Mouse (Mus musculus): ENCODE results near the gene Pim3. TPM values are rescaled to one million over a fixed set of nuclear protein-coding genes. Genes with fewer than 3 reads are reported as not detected.

Gene Pim3
- polyA plus RNA-seq, 2 experiments = 3.1 to 8.5 TPM

GRCm38 (mm10) chr15:88856613-88857012 is 5.4 kb upstream of the Pim3 start:
- Histone ChIP-seq H3K4me2 (ENCODE audit: low read depth) (no peak overlapping the region), H3K4me1 (replicated peaks; ENCODE audit: control insufficient read depth in 2 of 2, insufficient read depth in 2 of 2, low read length in 1 of 2) (peaks cover 3 to 7% of the 10 kb centered on the region in 2 experiments; a peak in 3 of 4 replicates), H3K27me3 (ENCODE audit: control insufficient read depth, insufficient read depth, low read length) (no peaks in the 10 kb centered on the region), H3K9me3 (ENCODE audit: control insufficient read depth, low read length) (no peaks in the 10 kb centered on the region), H3K9ac (replicated peaks) (no peak overlapping the region), H3K36me3 (replicated peaks; ENCODE audit: control insufficient read depth, insufficient read depth, low read depth) (no peaks in the 10 kb centered on the region), H3K4me3 (ENCODE audit: insufficient read depth in 1 of 2, low read depth in 2 of 2, low read length in 2 of 2) (no peak overlapping the region), H3K27ac (no peak overlapping the region)
- TF ChIP-seq CTCF (IDR thresholded peaks at IDR 0.05; ENCODE audit: low read depth) (no peak), EP300 (IDR thresholded peaks at IDR 0.05; ENCODE audit: low read depth) (no peak)
- WGBS (ENCODE audit: insufficient replicate concordance) = 59% methylated on average over 5 of the region's 5 CpGs
- ATAC-seq (ENCODE audit: insufficient read depth) (no peak), DNase-seq (ENCODE audit: low read depth in 3 of 3, low spot score in 3 of 3) (no peak)

- Histone ChIP-seq H3K4me3 (ENCODE audit: insufficient read depth in 1 of 2, low read depth in 2 of 2, low read length in 2 of 2) (no peak overlapping the region), H3K9me3 (ENCODE audit: control insufficient read depth, low read length) (no peaks in the 10 kb centered on the region), H3K27ac (no peak overlapping the region), H3K36me3 (replicated peaks; ENCODE audit: control insufficient read depth, insufficient read depth, low read depth) (no peaks in the 10 kb centered on the region), H3K27me3 (ENCODE audit: control insufficient read depth, insufficient read depth, low read length) (no peaks in the 10 kb centered on the region), H3K4me2 (ENCODE audit: low read depth) (no peak overlapping the region), H3K4me1 (replicated peaks; ENCODE audit: control insufficient read depth in 2 of 2, insufficient read depth in 2 of 2, low read length in 1 of 2) (peaks cover 3 to 8% of the 10 kb centered on the region in 2 experiments; a peak in 3 of 4 replicates), H3K9ac (replicated peaks) (no peak overlapping the region)
- ATAC-seq (ENCODE audit: insufficient read depth) (no peak), DNase-seq (ENCODE audit: low read depth in 3 of 3, low spot score in 3 of 3) (no peak)
- WGBS (ENCODE audit: insufficient replicate concordance) = 77% methylated on average over 7 of the region's 7 CpGs
- TF ChIP-seq CTCF (IDR thresholded peaks at IDR 0.05; ENCODE audit: low read depth) = no peak
- no peak for TF ChIP-seq EP300 (IDR thresholded peaks at IDR 0.05; ENCODE audit: low read depth)
Observed at GRCm38 (mm10) chr15:88857361-88857760, 4.6 kb upstream of the Pim3 start.

GRCm38 (mm10) chr15:88858141-88858541 is 3.8 kb upstream of the Pim3 start:
- ATAC-seq (ENCODE audit: insufficient read depth) (no peak), DNase-seq (ENCODE audit: low read depth in 3 of 3, low spot score in 3 of 3) (no peak)
- no peaks in the 10 kb centered on the region for H3K36me3 ChIP-seq (replicated peaks; ENCODE audit: control insufficient read depth, insufficient read depth, low read depth)
- 75% methylated on average over 3 of the region's 3 CpGs for WGBS (ENCODE audit: insufficient replicate concordance)
- H3K9ac ChIP-seq (replicated peaks) = no peak overlapping the region
- H3K27me3 ChIP-seq (ENCODE audit: control insufficient read depth, insufficient read depth, low read length) = no peaks in the 10 kb centered on the region
- no peak for TF ChIP-seq CTCF (IDR thresholded peaks at IDR 0.05; ENCODE audit: low read depth)
- no peak for TF ChIP-seq EP300 (IDR thresholded peaks at IDR 0.05; ENCODE audit: low read depth)
- H3K4me3 ChIP-seq (ENCODE audit: insufficient read depth in 1 of 2, low read depth in 2 of 2, low read length in 2 of 2) = no peak overlapping the region
- no peak overlapping the region for H3K27ac ChIP-seq
- no peak overlapping the region for H3K4me2 ChIP-seq (ENCODE audit: low read depth)
- peaks cover 7 to 8% of the 10 kb centered on the region in 2 experiments for H3K4me1 ChIP-seq (replicated peaks; ENCODE audit: control insufficient read depth in 2 of 2, insufficient read depth in 2 of 2, low read length in 1 of 2)
- no peaks in the 10 kb centered on the region for H3K9me3 ChIP-seq (ENCODE audit: control insufficient read depth, low read length)

- no peak overlapping the region for H3K9ac ChIP-seq (replicated peaks)
- 56% methylated on average over 2 of the region's 2 CpGs for WGBS (ENCODE audit: insufficient replicate concordance)
- no peak overlapping the region for H3K4me2 ChIP-seq (ENCODE audit: low read depth)
- H3K4me3 ChIP-seq (ENCODE audit: insufficient read depth in 1 of 2, low read depth in 2 of 2, low read length in 2 of 2) = no peak overlapping the region
- no peaks in the 10 kb centered on the region for H3K27me3 ChIP-seq (ENCODE audit: control insufficient read depth, insufficient read depth, low read length)
- DNase-seq (ENCODE audit: low read depth in 3 of 3, low spot score in 3 of 3) (no peak), ATAC-seq (ENCODE audit: insufficient read depth) (no peak)
- H3K36me3 ChIP-seq (replicated peaks; ENCODE audit: control insufficient read depth, insufficient read depth, low read depth) = no peaks in the 10 kb centered on the region
- H3K9me3 ChIP-seq (ENCODE audit: control insufficient read depth, low read length) = no peaks in the 10 kb centered on the region
- H3K27ac ChIP-seq = no peak overlapping the region
- peaks cover 7 to 8% of the 10 kb centered on the region in 2 experiments for H3K4me1 ChIP-seq (replicated peaks; ENCODE audit: control insufficient read depth in 2 of 2, insufficient read depth in 2 of 2, low read length in 1 of 2)
- TF ChIP-seq EP300 (IDR thresholded peaks at IDR 0.05; ENCODE audit: low read depth) (no peak), CTCF (IDR thresholded peaks at IDR 0.05; ENCODE audit: low read depth) (no peak)
Observed at GRCm38 (mm10) chr15:88858707-88859106, 3.3 kb upstream of the Pim3 start.

GRCm38 (mm10) chr15:88859206-88859970 is 2.6 kb upstream of the Pim3 start:
- H3K9me3 ChIP-seq (ENCODE audit: control insufficient read depth, low read length) = no peaks in the 10 kb centered on the region
- peaks cover 7 to 11% of the 10 kb centered on the region in 2 experiments for H3K4me1 ChIP-seq (replicated peaks; ENCODE audit: control insufficient read depth in 2 of 2, insufficient read depth in 2 of 2, low read length in 1 of 2)
- no peaks in the 10 kb centered on the region for H3K27me3 ChIP-seq (ENCODE audit: control insufficient read depth, insufficient read depth, low read length)
- no peak for DNase-seq (ENCODE audit: low read depth in 3 of 3, low spot score in 3 of 3)
- H3K27ac ChIP-seq = no peak overlapping the region
- no peak overlapping the region for H3K4me2 ChIP-seq (ENCODE audit: low read depth)
- ATAC-seq (ENCODE audit: insufficient read depth) = no peak
- no peak overlapping the region for H3K4me3 ChIP-seq (ENCODE audit: insufficient read depth in 1 of 2, low read depth in 2 of 2, low read length in 2 of 2)
- WGBS (ENCODE audit: insufficient replicate concordance) = 65% methylated on average over 8 of the region's 8 CpGs
- TF ChIP-seq EP300 (IDR thresholded peaks at IDR 0.05; ENCODE audit: low read depth) (no peak), CTCF (IDR thresholded peaks at IDR 0.05; ENCODE audit: low read depth) (no peak)
- no peaks in the 10 kb centered on the region; the same call in 1 of the 2 replicates for H3K36me3 ChIP-seq (replicated peaks; ENCODE audit: control insufficient read depth, insufficient read depth, low read depth)
- no peak overlapping the region for H3K9ac ChIP-seq (replicated peaks)
